Mouse (Mus musculus) forebrain, embryonic 12.5 days (tissue): ENCODE data around the gene Hps6. TPM values are rescaled to one million over a fixed set of nuclear protein-coding genes. Genes with fewer than 3 reads are reported as not detected.

Source experiments
- ATAC-seq: fragments of 200-750 bp; cut with Nextera tagmentation; 2 replicates; pipeline ENCODE4 v1.8.0; 2017; ENCODE audit warnings: moderate TSS enrichment; ENCODE audit not compliant: low FRiP score
- H3K27ac ChIP-seq: fragments of 300-500 bp; sonication (generic); 2 replicates; pipeline ENCODE4 v1.5.1; 2016; ENCODE audit warnings: mild to moderate bottlenecking
- H3K27me3 ChIP-seq: fragments of 300-500 bp; sonication (generic); 2 replicates; pipeline ENCODE4 v1.6.1; 2016; ENCODE audit warnings: mild to moderate bottlenecking
- H3K36me3 ChIP-seq: fragments of 300-500 bp; sonication (generic); replicated peaks from 2 replicates; pipeline ENCODE4 v1.6.1; 2016; ENCODE audit warnings: mild to moderate bottlenecking
- H3K4me1 ChIP-seq: fragments of 300-500 bp; sonication (generic); 2 replicates; pipeline ENCODE4 v1.6.1; 2016
- H3K4me2 ChIP-seq: fragments of 300-500 bp; sonication (generic); 2 replicates; pipeline ENCODE4 v1.6.1; 2016; ENCODE audit warnings: mild to moderate bottlenecking, moderate library complexity
- H3K4me3 ChIP-seq: fragments of 300-500 bp; sonication (generic); replicated peaks from 2 replicates; pipeline ENCODE4 v1.5.1; 2016; ENCODE audit warnings: mild to moderate bottlenecking
- H3K9ac ChIP-seq: fragments of 300-500 bp; sonication (generic); 2 replicates; pipeline ENCODE4 v1.6.1; 2016; ENCODE audit warnings: mild to moderate bottlenecking
- H3K9me3 ChIP-seq: fragments of 300-500 bp; sonication (generic); 2 replicates; pipeline ENCODE4 v1.6.1; 2016
- WGBS: fragments of 180-500 bp; shearing (Covaris S2); methylation state at CpG from one replicate; pipeline ENCODE4 v1.1.7; 2016; 5-methylcytosine and 5-hydroxymethylcytosine counted together
- polyA plus RNA-seq: library from polyadenylated mRNA; unstranded; fragments of >200 nt; fragmentation: Nextera tagmentation; extraction: Ambion mirVana; gene quantifications from 2 replicates; pipeline ENCODE4 v1.2.1, GENCODE M21; 2016

The Hps6 gene
- polyA plus RNA-seq, 1 experiment from 2014 or later: 2.7 TPM

- H3K4me2 ChIP-seq: no peak overlapping the region
- H3K9me3 ChIP-seq: 0 out of 2 replicates have a peak, but pooled peaks cover 3% of the 10 kb centered on the region
- WGBS: 70% methylated on average over 1 of the region's 1 CpGs
- peaks cover 25% of the 10 kb centered on the region for H3K4me1 ChIP-seq
- H3K27me3 ChIP-seq: peaks cover 33% of the 10 kb centered on the region
- no peak overlapping the region for H3K9ac ChIP-seq
- no peak overlapping the region for H3K4me3 ChIP-seq
- ATAC-seq: no peak
- H3K27ac ChIP-seq: no peak overlapping the region
- H3K36me3 ChIP-seq: no peaks in the 10 kb centered on the region
Measured at GRCm38 (mm10) chr19:45999378-45999777, 3.9 kb upstream of the Hps6 start.

DNA sequence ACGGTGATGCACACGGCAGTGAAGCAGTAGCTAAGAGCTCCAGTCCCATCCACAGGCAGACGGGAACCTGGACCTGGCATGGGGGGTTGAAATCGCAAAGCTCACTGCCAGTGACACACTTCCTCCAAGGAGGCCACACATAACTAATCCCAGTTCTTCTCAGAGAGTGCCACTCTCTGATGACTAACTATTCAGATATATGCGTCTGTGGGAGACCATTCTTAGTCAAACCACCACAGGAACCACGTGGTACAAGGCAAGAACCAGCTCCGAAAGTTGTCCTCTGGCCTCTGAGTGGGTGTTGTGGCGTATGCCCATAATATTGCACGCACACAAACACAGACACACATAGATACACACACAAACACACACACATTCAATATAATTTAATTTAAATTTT lies 1.0 kb upstream of the Hps6 start:
- Histone ChIP-seq H3K36me3 (no peaks in the 10 kb centered on the region), H3K4me2 (no peak overlapping the region), H3K9ac (no peak overlapping the region), H3K27ac (no peak overlapping the region), H3K4me3 (no peak overlapping the region), H3K9me3 (no peaks in the 10 kb centered on the region), H3K27me3 (peaks cover 42% of the 10 kb centered on the region), H3K4me1 (peaks cover 27% of the 10 kb centered on the region)
- WGBS: 94% methylated on average over 9 of the region's 9 CpGs
- no peak for ATAC-seq

DNA sequence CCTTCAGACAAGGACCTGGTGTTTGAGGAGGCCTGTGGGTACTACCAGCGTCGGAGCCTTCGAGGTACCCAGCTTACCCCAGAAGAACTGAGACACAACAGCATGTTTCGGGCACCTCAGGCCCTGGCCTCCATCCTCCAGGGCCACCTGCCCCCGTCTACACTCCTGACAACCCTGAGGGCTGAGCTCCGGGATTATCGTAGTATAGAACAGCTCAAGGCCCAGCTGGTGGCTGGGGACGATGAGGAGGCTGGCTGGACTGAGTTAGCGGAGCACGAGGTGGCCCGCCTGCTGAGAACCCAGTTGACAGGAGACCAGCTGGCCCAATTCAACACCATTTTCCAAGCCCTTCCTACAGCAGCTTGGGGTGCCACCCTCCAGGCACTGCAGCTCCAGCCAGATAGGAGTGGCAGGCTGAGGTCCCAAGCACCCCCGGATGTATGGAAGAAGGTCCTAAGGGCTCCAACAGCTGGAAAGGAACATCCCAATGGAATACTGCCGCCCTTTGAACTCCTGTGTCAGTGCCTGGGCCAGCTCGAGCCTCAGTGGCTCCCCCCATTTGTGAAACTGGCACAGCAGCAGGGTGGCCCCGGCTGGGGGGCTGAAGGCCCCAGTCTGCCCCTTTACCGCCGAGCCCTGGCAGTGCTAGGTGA lies 1.6 kb downstream of the Hps6 start:
- H3K9ac ChIP-seq: no peak overlapping the region
- H3K27ac ChIP-seq: no peak overlapping the region
- 64% methylated on average over 17 of the region's 17 CpGs for WGBS
- H3K36me3 ChIP-seq: no peaks in the 10 kb centered on the region
- H3K4me1 ChIP-seq: peaks cover 19% of the 10 kb centered on the region
- H3K4me3 ChIP-seq: no peak overlapping the region
- no peak for ATAC-seq
- H3K4me2 ChIP-seq: no peak overlapping the region
- no peaks in the 10 kb centered on the region for H3K9me3 ChIP-seq
- peaks cover 35% of the 10 kb centered on the region for H3K27me3 ChIP-seq

DNA sequence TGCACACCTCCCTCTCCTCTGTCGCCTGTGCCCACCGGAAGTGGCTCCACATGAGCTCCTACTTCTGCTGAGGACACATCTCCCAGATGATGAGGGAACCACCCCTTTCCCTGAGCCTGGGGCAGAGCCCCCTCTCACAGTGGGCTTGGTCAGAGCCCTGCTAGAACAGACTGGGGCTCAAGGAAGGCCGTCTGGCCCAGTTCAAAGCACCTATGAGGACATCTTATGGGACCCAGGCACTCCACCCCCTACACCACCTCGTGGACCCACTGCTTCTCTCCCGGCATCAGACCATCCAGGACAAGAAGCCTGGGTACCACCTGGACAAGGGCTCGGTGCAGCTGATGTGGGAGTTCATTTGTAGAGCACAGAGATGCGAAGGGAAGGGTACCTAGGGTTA lies 2.4 kb downstream of the Hps6 start:
- no peak overlapping the region for H3K27ac ChIP-seq
- H3K36me3 ChIP-seq: no peaks in the 10 kb centered on the region
- no peak for ATAC-seq
- no peak overlapping the region for H3K9ac ChIP-seq
- peaks cover 19% of the 10 kb centered on the region for H3K4me1 ChIP-seq
- H3K4me3 ChIP-seq: no peak overlapping the region
- 88% methylated on average over 7 of the region's 7 CpGs for WGBS
- H3K4me2 ChIP-seq: no peak overlapping the region
- H3K9me3 ChIP-seq: no peaks in the 10 kb centered on the region
- peaks cover 29% of the 10 kb centered on the region for H3K27me3 ChIP-seq

GRCm38 (mm10) chr19:46014572-46015178 lies 11.4 kb downstream of the Hps6 start:
- Histone ChIP-seq H3K4me3 (no peak overlapping the region), H3K9ac (no peak overlapping the region), H3K4me1 (no peaks in the 10 kb centered on the region), H3K36me3 (no peaks in the 10 kb centered on the region), H3K4me2 (no peak overlapping the region), H3K27ac (no peak overlapping the region), H3K9me3 (no peaks in the 10 kb centered on the region), H3K27me3 (no peaks in the 10 kb centered on the region)
- 40% methylated on average over 12 of the region's 12 CpGs for WGBS
- peak; percentile 82 for ATAC-seq

DNA sequence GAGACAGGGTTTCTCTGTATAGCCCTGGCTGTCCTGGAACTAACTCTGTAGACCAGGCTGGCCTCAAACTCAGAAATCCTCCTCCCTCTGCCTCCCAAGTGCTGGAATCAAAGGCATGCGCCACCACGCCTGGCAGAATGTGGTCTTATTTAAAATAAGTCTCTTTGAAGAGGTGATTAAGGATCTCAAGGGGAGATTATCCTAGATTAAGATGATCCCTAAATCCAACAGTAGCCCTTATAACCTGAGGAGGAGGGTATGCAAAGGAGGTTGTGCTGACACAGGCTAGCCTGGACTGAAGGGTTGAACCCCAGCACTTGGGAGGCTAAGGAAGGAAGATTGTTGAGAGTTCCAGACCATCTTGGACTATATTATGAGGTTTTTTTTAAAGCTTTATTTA lies 12.7 kb downstream of the Hps6 start:
- ATAC-seq: no peak
- WGBS: 74% methylated on average over 2 of the region's 2 CpGs
- no peak overlapping the region for H3K4me2 ChIP-seq
- no peaks in the 10 kb centered on the region for H3K36me3 ChIP-seq
- H3K4me1 ChIP-seq: no peaks in the 10 kb centered on the region
- no peak overlapping the region for H3K4me3 ChIP-seq
- H3K9me3 ChIP-seq: no peaks in the 10 kb centered on the region
- H3K27ac ChIP-seq: no peak overlapping the region
- no peak overlapping the region for H3K9ac ChIP-seq
- no peaks in the 10 kb centered on the region for H3K27me3 ChIP-seq

DNA sequence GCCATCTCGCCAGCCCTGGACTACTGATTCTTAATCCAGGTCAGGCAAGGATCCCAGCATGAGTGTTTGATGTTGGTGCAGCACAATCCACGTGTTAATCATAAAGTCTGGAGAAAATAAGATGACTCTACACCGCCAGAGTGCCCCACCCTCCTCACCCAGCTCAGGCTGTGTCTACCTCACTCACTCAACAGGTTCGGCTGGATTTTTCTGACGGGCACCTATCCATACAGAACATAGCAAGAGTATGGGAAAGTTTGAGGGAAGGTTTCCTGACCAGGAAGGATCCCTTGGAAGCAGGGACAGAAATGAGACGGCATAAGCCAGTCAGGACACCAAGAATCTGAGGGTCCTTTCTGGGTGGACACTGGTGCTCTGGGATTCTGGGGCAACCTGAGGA lies 21.7 kb downstream of the Hps6 start:
- 87% methylated on average over 6 of the region's 6 CpGs for WGBS
- ATAC-seq: no peak

DNA sequence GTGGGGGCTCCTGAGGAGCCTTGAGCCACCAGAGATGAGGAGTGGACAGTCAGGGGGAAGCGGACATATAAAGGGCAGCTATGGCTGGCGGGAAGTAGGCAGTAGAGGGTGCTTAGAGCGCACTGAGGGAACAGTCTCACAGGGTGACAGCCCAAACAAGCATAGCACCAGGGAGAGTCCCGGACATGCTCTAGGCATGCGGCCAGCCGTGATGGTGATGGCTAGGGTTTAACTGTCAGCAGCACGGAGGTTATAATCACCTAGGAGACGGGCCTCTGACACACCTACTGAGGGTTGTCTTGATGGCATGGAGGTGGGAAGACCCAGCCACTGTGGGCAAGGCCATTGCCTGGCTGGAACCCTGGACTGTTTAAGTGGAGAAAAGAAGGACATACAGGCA lies 23.3 kb downstream of the Hps6 start:
- WGBS: 77% methylated on average over 8 of the region's 8 CpGs
- Histone ChIP-seq H3K27ac (no peak overlapping the region), H3K4me1 (0 out of 2 replicates have a peak, but pooled peaks cover 3% of the 10 kb centered on the region), H3K4me3 (no peak overlapping the region), H3K9me3 (peaks cover 5% of the 10 kb centered on the region; the same call in 1 of the 2 replicates), H3K36me3 (peaks cover 18% of the 10 kb centered on the region), H3K27me3 (no peaks in the 10 kb centered on the region), H3K4me2 (no peak overlapping the region), H3K9ac (no peak overlapping the region)
- no peak for ATAC-seq

More for the DNA sequence above, 21.7 kb downstream of the Hps6 start:
- Histone ChIP-seq H3K4me3 (no peak overlapping the region), H3K4me2 (no peak overlapping the region), H3K27me3 (no peaks in the 10 kb centered on the region), H3K9me3 (peaks cover 5% of the 10 kb centered on the region; the same call in 1 of the 2 replicates), H3K36me3 (peaks cover 5% of the 10 kb centered on the region; the same call in 1 of the 2 replicates), H3K9ac (no peak overlapping the region), H3K4me1 (0 out of 2 replicates have a peak, but pooled peaks cover 3% of the 10 kb centered on the region), H3K27ac (no peak overlapping the region)

DNA sequence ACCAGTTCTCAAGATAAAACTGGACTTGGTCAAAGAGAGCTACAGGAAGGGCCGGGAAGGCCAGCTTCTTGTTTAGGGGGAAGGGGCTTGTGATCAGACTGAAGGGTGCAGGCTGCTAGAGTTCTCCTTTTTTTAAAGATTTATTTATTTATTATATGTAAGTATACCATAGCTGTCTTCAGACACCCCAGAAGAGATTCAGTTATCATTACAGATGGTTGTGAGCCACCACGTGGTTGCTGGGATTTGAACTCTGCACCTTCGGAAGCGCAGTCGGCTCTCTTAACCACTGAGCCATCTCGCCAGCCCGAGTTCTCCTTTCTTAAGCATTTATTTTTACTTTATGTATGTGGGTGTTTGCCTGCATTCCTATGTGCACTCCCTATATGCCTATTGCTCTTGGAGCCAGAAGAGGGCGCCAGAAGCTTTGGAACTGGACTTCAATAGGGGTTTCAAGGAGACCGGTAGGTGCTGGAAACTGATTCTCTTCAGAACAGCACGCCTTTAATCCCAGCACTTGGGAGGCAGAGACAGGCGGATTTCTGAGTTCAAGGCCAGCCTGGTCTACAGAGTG lies 25.5 kb downstream of the Hps6 start:
- no peak overlapping the region for H3K4me3 ChIP-seq
- H3K9me3 ChIP-seq: peaks cover 5% of the 10 kb centered on the region; the same call in 1 of the 2 replicates
- H3K27me3 ChIP-seq: no peaks in the 10 kb centered on the region
- 74% methylated on average over 11 of the region's 11 CpGs for WGBS
- peaks cover 7% of the 10 kb centered on the region for H3K4me1 ChIP-seq
- H3K27ac ChIP-seq: no peak overlapping the region
- H3K36me3 ChIP-seq: peaks cover 41% of the 10 kb centered on the region
- H3K9ac ChIP-seq: no peak overlapping the region
- no peak for ATAC-seq
- H3K4me2 ChIP-seq: no peak overlapping the region

DNA sequence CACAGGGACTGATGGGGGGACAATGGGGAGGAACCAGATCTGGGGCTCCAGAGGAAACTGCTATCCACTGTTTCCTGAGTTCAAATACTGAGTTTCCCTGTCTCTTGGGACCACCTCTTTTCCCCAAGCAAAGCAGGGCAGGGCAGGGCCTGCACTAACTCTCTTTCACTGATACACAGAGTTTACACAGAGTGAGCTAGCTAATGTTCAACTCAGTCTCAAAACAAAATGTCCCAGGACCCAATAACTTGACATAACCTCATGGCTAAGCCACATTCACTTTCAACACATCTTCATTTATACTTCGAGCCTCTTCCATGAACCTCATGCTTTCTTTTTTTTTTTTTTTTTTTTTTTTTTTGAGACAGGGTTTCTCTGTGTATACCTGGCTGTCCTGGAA lies 26.3 kb downstream of the Hps6 start:
- Histone ChIP-seq H3K36me3 (peaks cover 49% of the 10 kb centered on the region), H3K27me3 (no peaks in the 10 kb centered on the region), H3K4me3 (no peak overlapping the region), H3K9me3 (peaks cover 5% of the 10 kb centered on the region; the same call in 1 of the 2 replicates), H3K4me1 (peaks cover 7% of the 10 kb centered on the region), H3K27ac (no peak overlapping the region), H3K9ac (no peak overlapping the region), H3K4me2 (no peak overlapping the region)
- no peak for ATAC-seq
- 100% methylated on average over 1 of the region's 1 CpGs for whole genome bisulfite sequencing

GRCm38 (mm10) chr19:46030196-46030983 lies 27.1 kb downstream of the Hps6 start:
- peaks cover 56% of the 10 kb centered on the region for H3K36me3 ChIP-seq
- H3K27me3 ChIP-seq: no peaks in the 10 kb centered on the region
- H3K27ac ChIP-seq: no peak overlapping the region
- H3K4me3 ChIP-seq: no peak overlapping the region
- 91% methylated on average over 10 of the region's 10 CpGs for WGBS
- H3K4me1 ChIP-seq: peaks cover 7% of the 10 kb centered on the region
- no peak for ATAC-seq
- H3K9ac ChIP-seq: no peak overlapping the region
- H3K4me2 ChIP-seq: no peak overlapping the region
- H3K9me3 ChIP-seq: peaks cover 5% of the 10 kb centered on the region; the same call in 1 of the 2 replicates
